Mouse (Mus musculus) heart, adult 18-20 months (tissue): Measurements from ENCODE around the gene Tmem44. TPM values are rescaled to one million over a fixed set of nuclear protein-coding genes. Genes with fewer than 3 reads are reported as not detected.
"Not testable (repeated sequence)": the region's sequence is repeated elsewhere in the genome, so short reads cannot be mapped to it uniquely, and the experiment has no call there.

Experiments used
- DNase-seq, 2 experiments: peaks; one replicate each; pipeline ENCODE4 v3.0.0; 2021 to 2022; ENCODE audit warnings: mixed read lengths in 1 of 2
- total RNA-seq, 2 experiments: library from RNA; stranded (reverse); gene quantifications; 2 replicates each; pipeline ENCODE4 v1.2.3; 2021

Gene Tmem44
- total RNA-seq, 2 experiments from 2014 or later = 3.8 to 4.4 TPM

- DNase-seq = no peak
These were observed 53.3 kb downstream of the Tmem44 start for GRCm38 (mm10) chr16:30497307-30497706.

GRCm38 (mm10) chr16:30494883-30495282 lies 55.8 kb downstream of the Tmem44 start:
- no peak for DNase-seq

GRCm38 (mm10) chr16:30491742-30492141 lies 58.9 kb downstream of the Tmem44 start:
- DNase-seq = no peak

GRCm38 (mm10) chr16:30490791-30491190 lies 59.9 kb downstream of the Tmem44 start:
- DNase-seq = no peak

GRCm38 (mm10) chr16:30490316-30490715 lies 60.3 kb downstream of the Tmem44 start:
- DNase-seq = no peak

- no peak for DNase-seq
These were observed 61.0 kb downstream of the Tmem44 start for GRCm38 (mm10) chr16:30489662-30490061.

- no peak for DNase-seq
These were observed 64.1 kb downstream of the Tmem44 start for GRCm38 (mm10) chr16:30486498-30486897.

GRCm38 (mm10) chr16:30477791-30478190 lies 72.9 kb downstream of the Tmem44 start:
- DNase-seq = no peak

- no peak for DNase-seq
These were observed 73.6 kb downstream of the Tmem44 start for GRCm38 (mm10) chr16:30477006-30477405.

GRCm38 (mm10) chr16:30475633-30476461 lies 74.8 kb downstream of the Tmem44 start:
- DNase-seq = peak; percentile 60 to 66

- DNase-seq = no peak
These were observed 78.2 kb downstream of the Tmem44 start for GRCm38 (mm10) chr16:30472447-30472846.

GRCm38 (mm10) chr16:30471912-30472311 lies 78.7 kb downstream of the Tmem44 start:
- no peak for DNase-seq

- DNase-seq = no peak
These were observed 81.7 kb downstream of the Tmem44 start for GRCm38 (mm10) chr16:30468944-30469343.

- DNase-seq = peak; percentile 33 to 47
These were observed 84.9 kb downstream of the Tmem44 start for GRCm38 (mm10) chr16:30465680-30466298.

- DNase-seq = not testable (repeated sequence)
These were observed 85.9 kb downstream of the Tmem44 start for GRCm38 (mm10) chr16:30464742-30465141.

Other genes starting within 250 kb of the Tmem44 start
- under 1 TPM; 0.50 to 0.80 TPM for gene Gp5, start 240.1 kb downstream of the Tmem44 start, total RNA-seq
- gene Atp13a3, start 144.9 kb downstream of the Tmem44 start, total RNA-seq = 10 to 100 TPM; 48.4 to 49.8 TPM
- gene Lsg1, start 36.8 kb upstream of the Tmem44 start, total RNA-seq = 10 to 100 TPM; 19.5 to 23.4 TPM
- gene Fam43a, start 48.9 kb upstream of the Tmem44 start, total RNA-seq = 10 to 100 TPM; 18.8 to 20.9 TPM